Mouse (Mus musculus): ENCODE data around the gene Kif9. TPM values are rescaled to one million over a fixed set of nuclear protein-coding genes. Genes with fewer than 3 reads are reported as not detected.

Gene Kif9
- 0.82 and 2.5 TPM in 2 replicates for total RNA-seq (2023)

GRCm38 (mm10) chr9:110476124-110477091, at the start of gene Kif9, which contains the start of gene Klhl18:
Kif9 (plus strand) TSS chr9:110476958.
Klhl18 (minus strand) TSS chr9:110476694.

GRCm38 (mm10) chr9:110532538-110533291, 56.0 kb downstream of the Kif9 start, which contains the start of gene Setd2:
Setd2 (plus strand) TSS chr9:110532597.

Other genes with a start within 250 kb of the Kif9 start
- gene Cspg5, start 233.2 kb upstream of the Kif9 start, total RNA-seq (2023): 0.47 and 0.48 TPM in 2 replicates
- gene Elp6, start 171.8 kb upstream of the Kif9 start, total RNA-seq (2023): 2.4 and 3.2 TPM in 2 replicates
- 20.7 and 21.8 TPM in 2 replicates for gene Scap, start 143.7 kb upstream of the Kif9 start, total RNA-seq (2023)
- 96.0 and 140 TPM in 2 replicates for gene Ptpn23, start 68.7 kb upstream of the Kif9 start, total RNA-seq (2023)
- gene Ngp, start 57.2 kb upstream of the Kif9 start, total RNA-seq (2023): 16,658 and 19,232 TPM in 2 replicates
- gene Klhl18, start 264 bp upstream of the Kif9 start, total RNA-seq (2023): 60.7 and 68.6 TPM in 2 replicates
- 112 and 152 TPM in 2 replicates for gene Setd2, start 55.6 kb downstream of the Kif9 start, total RNA-seq (2023)
- 4.7 and 5.2 TPM in 2 replicates for gene Nradd, start 147.5 kb downstream of the Kif9 start, total RNA-seq (2023)
- 300 and 394 TPM in 2 replicates for gene Nbeal2, start 177.2 kb downstream of the Kif9 start, total RNA-seq (2023)
- 131 and 158 TPM in 2 replicates for gene Ccdc12, start 179.5 kb downstream of the Kif9 start, total RNA-seq (2023)